Mouse (Mus musculus): ENCODE measurements around the gene Ghrhr. TPM values are rescaled to one million over a fixed set of nuclear protein-coding genes. Genes with fewer than 3 reads are reported as not detected.

Ghrhr gene
- polyA plus RNA-seq, 1 experiment from 2014 or later, result not detected

GRCm38 (mm10) chr6:55379641-55380335 lies 3.7 kb downstream of the Ghrhr start:
- no peak overlapping the region for H3K9ac ChIP-seq (replicated peaks)
- no peaks in the 10 kb centered on the region for H3K9me3 ChIP-seq (replicated peaks)
- H3K27ac ChIP-seq (replicated peaks), result no peak overlapping the region
- no peaks in the 10 kb centered on the region for H3K4me1 ChIP-seq
- H3K27me3 ChIP-seq (replicated peaks), result no peaks in the 10 kb centered on the region
- WGBS, result 37% methylated on average over 3 of the region's 3 CpGs
- H3K4me2 ChIP-seq, result no peak overlapping the region
- H3K4me3 ChIP-seq (replicated peaks), result no peak overlapping the region
- peak; percentile 79 for ATAC-seq (ENCODE audit: low FRiP score)
- no peaks in the 10 kb centered on the region for H3K36me3 ChIP-seq

DNA sequence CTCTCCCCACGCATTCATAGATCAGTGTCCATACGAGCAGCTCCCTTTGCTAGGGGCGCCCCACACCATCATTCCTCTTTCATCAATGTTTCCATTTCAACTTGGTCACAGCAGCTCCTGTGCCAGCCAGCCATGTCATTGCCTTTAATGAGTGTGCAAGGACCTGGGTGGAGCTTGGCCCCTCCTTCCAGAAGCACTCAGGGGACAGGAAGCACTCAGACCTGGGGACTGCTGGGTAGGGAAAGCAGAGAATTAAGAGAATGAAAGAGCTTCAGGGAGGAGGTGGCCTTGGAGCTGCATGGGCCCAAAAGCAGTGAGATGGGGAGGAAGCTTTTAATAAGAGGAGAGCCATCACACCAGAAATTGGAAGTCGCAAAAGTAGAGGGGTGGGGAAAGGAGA lies 5.9 kb downstream of the Ghrhr start:
- H3K27ac ChIP-seq (replicated peaks), result no peak overlapping the region
- 90% methylated on average over 4 of the region's 4 CpGs for WGBS
- no peaks in the 10 kb centered on the region for H3K36me3 ChIP-seq
- H3K4me3 ChIP-seq (replicated peaks), result no peak overlapping the region
- H3K27me3 ChIP-seq (replicated peaks), result 0 out of 2 replicates have a peak, but pooled peaks cover 4% of the 10 kb centered on the region
- H3K4me2 ChIP-seq, result no peak overlapping the region
- H3K9ac ChIP-seq (replicated peaks), result no peak overlapping the region
- H3K9me3 ChIP-seq (replicated peaks), result no peaks in the 10 kb centered on the region
- H3K4me1 ChIP-seq, result no peaks in the 10 kb centered on the region
- ATAC-seq (ENCODE audit: low FRiP score), result no peak

DNA sequence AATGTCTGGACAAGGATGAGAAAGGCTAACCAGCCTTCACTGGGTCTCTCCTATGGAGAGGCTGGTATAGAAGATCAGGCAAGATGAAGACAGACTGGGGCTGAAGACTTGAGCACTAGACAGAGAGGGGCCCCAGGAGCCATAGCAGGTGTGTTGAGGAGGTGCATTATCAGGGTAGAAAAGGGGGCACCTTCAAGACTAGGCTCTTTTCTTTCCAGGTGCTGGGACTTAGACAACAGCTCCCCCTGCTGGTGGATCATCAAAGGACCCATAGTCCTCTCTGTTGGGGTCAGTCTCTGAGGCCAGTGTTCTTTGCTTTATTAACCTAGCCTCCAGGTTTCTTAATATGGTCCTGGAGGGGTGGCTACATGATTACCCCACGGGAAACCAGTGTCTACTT lies 7.8 kb downstream of the Ghrhr start:
- H3K27me3 ChIP-seq (replicated peaks), result 0 out of 2 replicates have a peak, but pooled peaks cover 4% of the 10 kb centered on the region
- H3K4me3 ChIP-seq (replicated peaks), result no peak overlapping the region
- no peak overlapping the region for H3K27ac ChIP-seq (replicated peaks)
- ATAC-seq (ENCODE audit: low FRiP score), result no peak
- 35% methylated on average over 1 of the region's 1 CpGs for WGBS
- no peaks in the 10 kb centered on the region for H3K36me3 ChIP-seq
- no peak overlapping the region for H3K9ac ChIP-seq (replicated peaks)
- H3K4me1 ChIP-seq, result peaks cover 9% of the 10 kb centered on the region
- no peak overlapping the region for H3K4me2 ChIP-seq
- H3K9me3 ChIP-seq (replicated peaks), result no peaks in the 10 kb centered on the region

DNA sequence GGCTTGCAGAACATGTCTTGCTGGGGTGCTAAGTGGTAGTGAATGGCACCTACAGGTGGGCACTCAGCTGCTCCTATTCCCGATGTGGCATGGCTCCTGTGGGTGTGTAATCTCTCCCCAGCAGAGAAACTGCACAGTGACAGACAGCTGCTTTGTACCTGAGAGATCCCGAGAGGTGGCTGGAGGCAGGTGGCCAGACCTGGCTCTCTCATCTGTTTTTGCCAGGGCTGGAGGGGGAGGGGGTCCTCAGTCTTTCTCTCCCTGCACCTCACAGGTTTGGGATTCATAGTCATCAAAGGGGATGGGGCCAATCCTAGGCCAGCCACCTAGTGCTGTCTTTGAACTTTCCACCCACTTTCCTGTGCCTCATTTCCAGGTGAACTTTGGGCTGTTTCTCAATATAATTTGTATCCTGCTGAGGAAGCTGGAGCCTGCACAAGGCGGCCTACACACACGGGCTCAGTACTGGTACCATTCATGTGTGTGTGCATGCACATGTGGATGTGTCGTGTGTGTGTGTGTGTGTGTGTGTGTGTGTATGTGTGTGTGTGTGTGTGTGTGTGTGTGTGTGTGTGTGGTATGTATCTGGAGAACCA lies 8.4 kb downstream of the Ghrhr start:
- Histone ChIP-seq H3K9ac (replicated peaks) (no peak overlapping the region), H3K4me1 (peaks cover 10% of the 10 kb centered on the region), H3K4me3 (replicated peaks) (no peak overlapping the region), H3K36me3 (no peaks in the 10 kb centered on the region), H3K9me3 (replicated peaks) (no peaks in the 10 kb centered on the region), H3K27me3 (replicated peaks) (0 out of 2 replicates have a peak, but pooled peaks cover 4% of the 10 kb centered on the region), H3K27ac (replicated peaks) (no peak overlapping the region), H3K4me2 (no peak overlapping the region)
- WGBS, result 80% methylated on average over 5 of the region's 5 CpGs
- no peak for ATAC-seq (ENCODE audit: low FRiP score)

- Histone ChIP-seq H3K4me1 (peaks cover 23% of the 10 kb centered on the region), H3K9ac (replicated peaks) (no peak overlapping the region), H3K4me2 (no peak overlapping the region), H3K9me3 (replicated peaks) (no peaks in the 10 kb centered on the region), H3K36me3 (no peaks in the 10 kb centered on the region), H3K27ac (replicated peaks) (0 out of 2 replicates have a peak overlapping the region, but pooled peaks have one; percentile 14), H3K27me3 (replicated peaks) (0 out of 2 replicates have a peak, but pooled peaks cover 4% of the 10 kb centered on the region), H3K4me3 (replicated peaks) (no peak overlapping the region)
- WGBS, result 18% methylated on average over 12 of the region's 12 CpGs
- ATAC-seq (ENCODE audit: low FRiP score), result 0 out of 2 replicates have a peak, but pooled peaks have one; percentile 1
Measured at GRCm38 (mm10) chr6:55388546-55389169, 12.6 kb downstream of the Ghrhr start.

- no peaks in the 10 kb centered on the region for H3K36me3 ChIP-seq
- H3K9ac ChIP-seq (replicated peaks), result no peak overlapping the region
- H3K27ac ChIP-seq (replicated peaks), result 0 out of 2 replicates have a peak overlapping the region, but pooled peaks have one; percentile 14
- H3K4me2 ChIP-seq, result no peak overlapping the region
- H3K4me1 ChIP-seq, result peaks cover 23% of the 10 kb centered on the region
- no peak overlapping the region for H3K4me3 ChIP-seq (replicated peaks)
- no peaks in the 10 kb centered on the region for H3K9me3 ChIP-seq (replicated peaks)
- ATAC-seq (ENCODE audit: low FRiP score), result no peak
- H3K27me3 ChIP-seq (replicated peaks), result 0 out of 2 replicates have a peak, but pooled peaks cover 4% of the 10 kb centered on the region
- 73% methylated on average over 5 of the region's 5 CpGs for WGBS
Measured at GRCm38 (mm10) chr6:55389321-55389720, 13.2 kb downstream of the Ghrhr start.

DNA sequence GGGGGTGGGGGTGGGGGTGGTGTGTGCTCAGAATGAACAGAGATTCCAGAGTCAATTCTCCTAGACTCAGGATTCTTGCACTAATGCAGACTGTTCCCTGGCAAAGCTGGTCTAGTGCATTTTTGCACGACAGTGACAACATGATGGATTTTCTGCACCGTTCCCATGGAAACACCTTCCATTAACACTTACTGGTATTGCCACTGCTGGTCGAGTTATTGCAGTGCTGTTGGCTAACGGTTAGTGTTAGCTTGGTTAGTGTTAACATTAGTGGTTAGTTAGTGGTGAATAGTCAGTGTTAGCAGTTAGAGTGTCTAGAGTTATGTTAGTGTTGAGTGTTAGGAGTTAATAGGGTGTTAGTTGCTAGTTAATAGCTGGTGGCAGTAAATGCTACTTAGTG lies 15.7 kb downstream of the Ghrhr start:
- no peaks in the 10 kb centered on the region for H3K9me3 ChIP-seq (replicated peaks)
- no peaks in the 10 kb centered on the region for H3K27me3 ChIP-seq (replicated peaks)
- 8% methylated on average over 4 of the region's 4 CpGs for WGBS
- H3K4me2 ChIP-seq, result no peak overlapping the region
- no peaks in the 10 kb centered on the region for H3K36me3 ChIP-seq
- peak overlapping the region; percentile 33; the same call in 1 of the 2 replicates for H3K27ac ChIP-seq (replicated peaks)
- no peak overlapping the region for H3K4me3 ChIP-seq (replicated peaks)
- no peak overlapping the region for H3K9ac ChIP-seq (replicated peaks)
- H3K4me1 ChIP-seq, result peaks cover 36% of the 10 kb centered on the region
- ATAC-seq (ENCODE audit: low FRiP score), result peak; percentile 65

GRCm38 (mm10) chr6:55392453-55392852 lies 16.4 kb downstream of the Ghrhr start:
- 12% methylated on average over 4 of the region's 4 CpGs for WGBS
- peak overlapping the region; percentile 33; the same call in 1 of the 2 replicates for H3K27ac ChIP-seq (replicated peaks)
- peak; percentile 33 for ATAC-seq (ENCODE audit: low FRiP score)

DNA sequence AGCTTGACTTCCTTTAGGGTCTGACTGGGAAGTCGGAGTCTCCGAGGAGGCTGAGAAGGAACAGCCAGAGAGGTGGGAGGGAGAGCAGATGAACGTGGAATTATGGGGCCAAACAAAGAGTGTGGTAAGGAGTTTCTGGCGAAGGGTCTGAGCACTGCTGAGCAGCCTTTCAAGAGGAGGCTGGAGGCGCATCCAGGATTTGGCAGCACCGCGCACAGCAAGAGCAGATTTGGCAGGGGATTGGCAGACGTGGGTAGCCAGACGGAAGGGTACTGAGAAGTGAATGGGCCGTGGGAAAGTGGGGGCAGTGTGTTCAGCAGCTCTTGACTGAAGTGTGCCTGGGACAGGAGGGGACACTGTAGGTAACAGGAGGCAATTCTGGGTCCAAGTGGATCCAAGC lies 18.8 kb downstream of the Ghrhr start:
- Histone ChIP-seq H3K4me3 (replicated peaks) (no peak overlapping the region), H3K4me1 (peaks cover 45% of the 10 kb centered on the region), H3K4me2 (no peak overlapping the region), H3K36me3 (no peaks in the 10 kb centered on the region), H3K27me3 (replicated peaks) (no peaks in the 10 kb centered on the region), H3K9ac (replicated peaks) (no peak overlapping the region), H3K9me3 (replicated peaks) (no peaks in the 10 kb centered on the region), H3K27ac (replicated peaks) (0 out of 2 replicates have a peak overlapping the region, but pooled peaks have one; percentile 37)
- WGBS, result 61% methylated on average over 10 of the region's 10 CpGs
- no peak for ATAC-seq (ENCODE audit: low FRiP score)

More at GRCm38 (mm10) chr6:55392453-55392852, 16.4 kb downstream of the Ghrhr start:
- no peak overlapping the region for H3K9ac ChIP-seq (replicated peaks)
- no peaks in the 10 kb centered on the region for H3K36me3 ChIP-seq
- no peaks in the 10 kb centered on the region for H3K9me3 ChIP-seq (replicated peaks)
- no peak overlapping the region for H3K4me3 ChIP-seq (replicated peaks)
- H3K4me2 ChIP-seq, result no peak overlapping the region
- H3K4me1 ChIP-seq, result peaks cover 39% of the 10 kb centered on the region
- H3K27me3 ChIP-seq (replicated peaks), result no peaks in the 10 kb centered on the region

GRCm38 (mm10) chr6:55396176-55396575 lies 20.1 kb downstream of the Ghrhr start:
- peak overlapping the region; percentile 70 for H3K27ac ChIP-seq (replicated peaks)
- H3K36me3 ChIP-seq, result no peaks in the 10 kb centered on the region
- no peak overlapping the region for H3K9ac ChIP-seq (replicated peaks)
- H3K4me2 ChIP-seq, result no peak overlapping the region
- 46% methylated on average over 3 of the region's 3 CpGs for WGBS
- H3K4me1 ChIP-seq, result peaks cover 50% of the 10 kb centered on the region
- peak; percentile 26 for ATAC-seq (ENCODE audit: low FRiP score)
- H3K4me3 ChIP-seq (replicated peaks), result no peak overlapping the region
- H3K9me3 ChIP-seq (replicated peaks), result no peaks in the 10 kb centered on the region
- H3K27me3 ChIP-seq (replicated peaks), result no peaks in the 10 kb centered on the region

GRCm38 (mm10) chr6:55396622-55397041 lies 20.5 kb downstream of the Ghrhr start:
- Histone ChIP-seq H3K27ac (replicated peaks) (peak overlapping the region; percentile 70), H3K27me3 (replicated peaks) (no peaks in the 10 kb centered on the region), H3K4me1 (peaks cover 50% of the 10 kb centered on the region), H3K4me2 (no peak overlapping the region), H3K9me3 (replicated peaks) (no peaks in the 10 kb centered on the region), H3K4me3 (replicated peaks) (no peak overlapping the region), H3K9ac (replicated peaks) (no peak overlapping the region), H3K36me3 (no peaks in the 10 kb centered on the region)
- peak; percentile 54; the same call in 1 of the 2 replicates for ATAC-seq (ENCODE audit: low FRiP score)
- WGBS, result 49% methylated on average over 11 of the region's 11 CpGs
